Comparison of ENCODE assay signal across 10 mouse cellular contexts in the genomic region with DNA sequence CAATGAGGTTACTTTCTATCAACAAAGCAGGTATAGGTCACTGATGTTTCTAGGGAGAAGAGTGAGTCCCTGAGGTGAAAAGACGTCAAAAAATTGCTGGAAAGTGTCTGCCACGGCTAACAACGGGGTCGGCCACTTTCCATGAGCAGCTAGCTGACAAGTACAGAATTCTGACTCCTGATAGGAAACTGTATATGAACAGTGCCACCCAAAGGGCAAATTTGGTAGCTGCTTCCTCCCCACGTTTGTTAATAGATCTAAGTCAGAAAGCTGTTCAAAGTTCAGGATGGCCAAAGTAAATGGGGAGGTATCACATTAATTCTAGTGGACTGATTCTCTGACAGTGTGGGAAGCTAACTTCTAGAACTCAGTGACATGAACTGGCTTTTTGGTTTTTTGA. TPM values are rescaled to one million over a fixed set of nuclear protein-coding genes. Genes with fewer than 3 reads are reported as not detected.
DNase-seq lines count a peak whose midpoint lies in the region; ATAC-seq lines count a peak whose summit lies in the region.
"Had no signal": no experiment of that assay in that cellular context is flagged by ENCODE, and none has a peak within 500 bp of the region (broad histone marks: within the 10 kb centered on the region; RNA-seq: fewer than 3 reads in every experiment).

No protein-coding gene starts in this region.

- H3K4me1 ChIP-seq in heart, embryonic 10.5 days, result no peaks in the 10 kb centered on the region
- H3K4me1 ChIP-seq in forebrain, embryonic 12.5 days, result no peaks in the 10 kb centered on the region
- H3K4me1 ChIP-seq: heart, embryonic 15.5 days had no signal

- H3K27me3 ChIP-seq in heart, embryonic 10.5 days (ENCODE audit: insufficient read depth, poor library complexity, severe bottlenecking), result no peaks in the 10 kb centered on the region
- H3K27me3 ChIP-seq in forebrain, embryonic 12.5 days, result no peaks in the 10 kb centered on the region
- H3K27me3 ChIP-seq: heart, embryonic 15.5 days had no signal

- 30% methylated on average over 5 of the region's 5 CpGs for WGBS in heart, embryonic 10.5 days
- 43% methylated on average over 5 of the region's 5 CpGs for WGBS in forebrain, embryonic 12.5 days

- peak; percentile 83 for ATAC-seq in frontal cortex, adult (ENCODE audit: low TSS enrichment)
- no peak for ATAC-seq in forebrain, embryonic 12.5 days (ENCODE audit: low FRiP score)

- H3K4me2 ChIP-seq in forebrain, embryonic 12.5 days, result no peak overlapping the region
- H3K4me2 ChIP-seq: heart, embryonic 15.5 days had no signal

- no peak overlapping the region for H3K4me3 ChIP-seq in heart, embryonic 10.5 days
- H3K4me3 ChIP-seq in forebrain, embryonic 12.5 days (replicated peaks), result no peak overlapping the region
- H3K4me3 ChIP-seq: heart, embryonic 15.5 days; myocyte had no signal

- H3K9me3 ChIP-seq in heart, embryonic 10.5 days, result no peaks in the 10 kb centered on the region
- no peaks in the 10 kb centered on the region for H3K9me3 ChIP-seq in forebrain, embryonic 12.5 days
- H3K9me3 ChIP-seq: heart, embryonic 15.5 days had no signal

- peak; percentile 46 for DNase-seq in heart, adult 11 months
- no peak for DNase-seq in heart, embryonic 10.5 days (ENCODE audit: low spot score)
- peak; percentile 64 for DNase-seq in 416B (ENCODE audit: low read depth)
- DNase-seq in adipocyte (ENCODE audit: low spot score), result peak; percentile 80
- DNase-seq in layer of hippocampus, adult 9-11 months, result peak; percentile 49
- DNase-seq in naive thymus-derived CD4-positive, alpha-beta T cell, adult 2 months (ENCODE audit: low read depth), result peak; percentile 24

- H3K9ac ChIP-seq in forebrain, embryonic 12.5 days, result no peak overlapping the region
- H3K9ac ChIP-seq: heart, embryonic 15.5 days had no signal

- H3K27ac ChIP-seq in heart, embryonic 10.5 days, result no peak overlapping the region
- no peak overlapping the region for H3K27ac ChIP-seq in forebrain, embryonic 12.5 days
- H3K27ac ChIP-seq: heart, embryonic 15.5 days had no signal

- H3K36me3 ChIP-seq in heart, embryonic 10.5 days, result no peaks in the 10 kb centered on the region
- no peaks in the 10 kb centered on the region for H3K36me3 ChIP-seq in forebrain, embryonic 12.5 days (replicated peaks)
- H3K36me3 ChIP-seq: heart, embryonic 15.5 days had no signal

RNA-seq across cellular contexts. Expression of a gene that starts 57.8 kb away (rescaled TPM):
- polyA plus RNA-seq in heart, embryonic 10.5 days (2016; fragmentation: Nextera tagmentation; extraction: Ambion mirVana), result 243 and 286 TPM in 2 replicates
- 144 and 153 TPM in 2 replicates for polyA plus RNA-seq in forebrain, embryonic 12.5 days (2016; fragmentation: Nextera tagmentation; extraction: Ambion mirVana)
